Mouse (Mus musculus) ES-CJ7 (cell line): ENCODE results near the gene Arpc1a.
A peak's percentile ranks its signal among the peaks of the same experiment; 100 is the strongest.

Source experiments
- DNase-seq: peaks from one replicate; pipeline ENCODE4 v3.0.0; 2011; ENCODE audit warnings: low read depth, low spot score

The Arpc1a gene

GRCm38 (mm10) chr5:145139571-145140519 lies 56.2 kb downstream of the Arpc1a start, which contains the start of the genes Pdap1 and Bud31:
Gene Pdap1, minus strand, starts transcription at chr5:145140238.
Gene Bud31, plus strand, starts transcription at chr5:145140362.
- DNase-seq: peak; percentile 90

- DNase-seq: no peak
Observed at GRCm38 (mm10) chr5:145140611-145141010, 57.0 kb downstream of the Arpc1a start.

GRCm38 (mm10) chr5:145147748-145148147 lies 64.1 kb downstream of the Arpc1a start:
- DNase-seq: no peak

- DNase-seq: no peak
Observed at GRCm38 (mm10) chr5:145149294-145149693, 65.7 kb downstream of the Arpc1a start.

- DNase-seq: no peak
Observed at GRCm38 (mm10) chr5:145152690-145153089, 69.1 kb downstream of the Arpc1a start.
